Mouse (Mus musculus) central nervous system, embryonic 14 days (tissue): ENCODE measurements around the gene Glyat. TPM values are rescaled to one million over a fixed set of nuclear protein-coding genes. Genes with fewer than 3 reads are reported as not detected.

Experiments used
- polyA plus RNA-seq: library from polyadenylated mRNA; depleted of rRNA; stranded (reverse); fragments of >200 nt; gene quantifications from 2 replicates; pipeline ENCODE4 v1.2.3, GENCODE M21; 2012; rRNA removed

Gene Glyat
- 0.10 TPM in 1 of 2 replicates, not detected in the other for polyA plus RNA-seq

GRCm38 (mm10) chr19:12633176-12633575, at the start of gene Glyat:
Gene Glyat, plus strand, starts transcription at chr19:12633308.

GRCm38 (mm10) chr19:12599674-12600073, 33.4 kb upstream of the Glyat start, which contains the start of gene Gm4952:
Gene Gm4952, plus strand, starts transcription at chr19:12599974.

GRCm38 (mm10) chr19:12670139-12670538, 37.0 kb downstream of the Glyat start, which contains the start of gene Olfr1442:
Gene Olfr1442, plus strand, starts transcription at chr19:12670439.

DNA sequence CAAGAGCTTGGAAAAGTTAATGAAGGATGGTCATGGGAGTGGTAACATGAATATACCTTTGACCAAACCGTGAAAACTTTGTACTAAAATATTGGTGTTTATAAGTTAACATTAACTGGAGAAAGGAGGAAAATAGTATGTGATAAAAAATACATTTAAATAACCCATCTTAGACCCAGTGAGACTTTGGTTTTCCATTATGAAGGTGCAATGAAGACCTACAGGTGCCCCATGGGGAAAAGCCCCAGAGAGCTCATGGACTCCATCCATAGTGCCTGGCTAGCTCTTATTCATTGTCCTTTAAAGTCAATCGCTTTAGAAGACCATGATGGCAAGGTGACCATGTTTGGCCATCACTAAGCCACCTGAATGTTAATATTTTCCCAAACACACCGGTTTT, 44.7 kb downstream of the Glyat start, which contains the start of gene Olfr1443:
Gene Olfr1443, plus strand, starts transcription at position 301 of the 400 bp plus-strand sequence.

GRCm38 (mm10) chr19:12695590-12695989, 62.5 kb downstream of the Glyat start, which contains the start of gene Keg1:
Gene Keg1, plus strand, starts transcription at chr19:12695786.

Other genes starting within 250 kb of the Glyat start
- not detected in 2 replicates for gene Olfr1440, start 246.0 kb upstream of the Glyat start, polyA plus RNA-seq
- not detected in 2 replicates for gene Olfr1441, start 215.9 kb upstream of the Glyat start, polyA plus RNA-seq
- gene Pfpl, start 205.4 kb upstream of the Glyat start, polyA plus RNA-seq, result not detected in 2 replicates
- 2.7 and 3.2 TPM in 2 replicates for gene Mpeg1, start 172.5 kb upstream of the Glyat start, polyA plus RNA-seq
- 27.7 and 29.5 TPM in 2 replicates for gene Dtx4, start 131.9 kb upstream of the Glyat start, polyA plus RNA-seq
- 8.9 and 10.1 TPM in 2 replicates for gene Fam111a, start 87.6 kb upstream of the Glyat start, polyA plus RNA-seq
- 0.05 and 0.10 TPM in 2 replicates for gene Gm4952, start 33.3 kb upstream of the Glyat start, polyA plus RNA-seq
- gene Olfr1442, start 37.1 kb downstream of the Glyat start, polyA plus RNA-seq, result not detected in 2 replicates
- gene Olfr1443, start 44.8 kb downstream of the Glyat start, polyA plus RNA-seq, result not detected in 2 replicates
- not detected in 2 replicates for gene Keg1, start 62.5 kb downstream of the Glyat start, polyA plus RNA-seq
- gene Cntf, start 132.3 kb downstream of the Glyat start, polyA plus RNA-seq, result 3.8 and 4.0 TPM in 2 replicates
- gene Zfp91, start 162.8 kb downstream of the Glyat start, polyA plus RNA-seq, result 35.9 and 40.1 TPM in 2 replicates
- gene Lpxn, start 162.9 kb downstream of the Glyat start, polyA plus RNA-seq, result 1.6 and 2.0 TPM in 2 replicates
- gene Gm5244, start 213.4 kb downstream of the Glyat start, polyA plus RNA-seq, result not detected in 2 replicates
- gene Olfr1444, start 224.0 kb downstream of the Glyat start, polyA plus RNA-seq, result not detected in 2 replicates